Mouse (Mus musculus): ENCODE results near the gene Srebf1. TPM values are rescaled to one million over a fixed set of nuclear protein-coding genes. Genes with fewer than 3 reads are reported as not detected.

Gene Srebf1
- polyA plus RNA-seq, 1 experiment from 2014 or later = 88.1 TPM

DNA sequence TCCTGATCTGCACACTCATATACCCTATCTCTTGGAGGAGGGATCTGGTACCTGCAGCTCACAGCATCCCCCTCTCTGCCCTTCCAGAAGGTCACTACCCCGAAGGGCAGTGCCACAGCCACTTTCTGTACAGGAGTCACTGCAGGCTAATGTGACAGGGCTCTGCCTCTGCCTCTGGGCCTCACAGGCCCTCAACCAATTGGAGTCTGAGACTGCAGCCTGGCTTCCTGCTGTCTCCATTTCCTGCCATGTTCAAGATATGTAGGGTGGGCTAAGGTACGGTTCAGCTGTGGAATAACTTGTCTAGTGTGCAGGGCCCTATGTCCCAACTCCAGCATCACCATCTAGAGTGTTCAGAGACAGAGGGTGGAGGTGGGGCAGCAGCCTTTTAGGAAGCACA lies 35.3 kb upstream of the Srebf1 start:
- Histone ChIP-seq H3K4me1 (replicated peaks; ENCODE audit: control insufficient read depth, insufficient read depth, low read length) (no peaks in the 10 kb centered on the region), H3K27me3 (replicated peaks; ENCODE audit: control insufficient read depth, insufficient read depth, low read length) (no peaks in the 10 kb centered on the region), H3K4me3 (ENCODE audit: low read depth, low read length) (no peak overlapping the region), H3K9ac (ENCODE audit: low read depth, low read length) (no peak overlapping the region), H3K4me2 (replicated peaks; ENCODE audit: low read depth) (no peak overlapping the region), H3K27ac (ENCODE audit: low read depth, low read length) (no peak overlapping the region; the same call in 1 of the 2 replicates), H3K36me3 (ENCODE audit: control insufficient read depth, insufficient read depth) (peaks cover 61% of the 10 kb centered on the region), H3K9me3 (ENCODE audit: control insufficient read depth) (no peaks in the 10 kb centered on the region)
- 74% methylated on average over 2 of the region's 2 CpGs for WGBS
- ATAC-seq = no peak
- no peak for TF ChIP-seq CTCF (IDR thresholded peaks at IDR 0.05; ENCODE audit: low read depth)

DNA sequence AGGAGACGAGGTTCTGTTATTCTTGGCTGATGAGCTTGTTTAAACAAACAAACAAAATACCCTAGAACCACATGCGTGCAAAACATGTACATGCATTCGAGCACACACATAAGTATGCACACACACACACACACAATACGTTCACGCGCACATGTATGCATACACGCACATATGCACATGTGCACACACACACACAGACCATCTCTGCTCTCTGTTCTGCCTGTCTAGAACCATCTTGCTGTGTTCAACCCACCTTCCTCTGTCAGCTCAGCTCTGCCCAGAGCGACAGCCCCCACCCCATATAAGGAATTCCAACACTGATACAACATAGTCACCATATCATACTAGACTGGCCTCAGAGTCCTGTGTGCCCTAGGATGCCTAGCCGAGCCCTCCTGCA lies 34.3 kb upstream of the Srebf1 start:
- Histone ChIP-seq H3K27ac (ENCODE audit: low read depth, low read length) (no peak overlapping the region), H3K36me3 (ENCODE audit: control insufficient read depth, insufficient read depth) (peaks cover 63% of the 10 kb centered on the region)

DNA sequence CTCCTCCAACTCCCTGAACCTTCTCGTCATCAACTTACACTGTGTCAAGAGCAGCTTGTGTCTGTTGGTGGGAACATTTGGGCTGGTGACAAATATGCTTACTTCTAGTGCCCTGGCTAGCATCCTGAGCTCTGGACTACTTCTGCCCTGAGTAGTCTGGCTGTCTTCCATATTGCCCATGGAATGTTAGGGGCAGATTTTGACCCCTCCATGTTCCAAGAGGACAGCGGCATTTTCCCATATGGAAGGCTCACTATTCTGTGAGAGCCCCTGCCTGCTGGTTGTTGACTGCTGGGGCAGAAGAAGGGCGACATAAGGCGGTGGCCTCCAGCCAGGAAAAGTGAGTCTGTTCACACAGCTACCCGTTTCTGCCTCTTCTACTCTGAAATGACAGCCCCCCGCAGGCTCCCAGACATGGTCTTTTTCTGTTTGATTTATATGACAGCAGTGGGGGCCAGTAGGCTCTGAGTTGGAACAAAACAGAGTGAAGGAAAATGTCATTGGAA lies 33.8 kb upstream of the Srebf1 start:
- H3K27me3 ChIP-seq (replicated peaks; ENCODE audit: control insufficient read depth, insufficient read depth, low read length) = no peaks in the 10 kb centered on the region
- WGBS = 70% methylated on average over 6 of the region's 6 CpGs
- no peaks in the 10 kb centered on the region for H3K9me3 ChIP-seq (ENCODE audit: control insufficient read depth)
- H3K9ac ChIP-seq (ENCODE audit: low read depth, low read length) = no peak overlapping the region
- no peak overlapping the region for H3K4me3 ChIP-seq (ENCODE audit: low read depth, low read length)
- no peak for ATAC-seq
- no peak for TF ChIP-seq CTCF (IDR thresholded peaks at IDR 0.05; ENCODE audit: low read depth)
- H3K4me1 ChIP-seq (replicated peaks; ENCODE audit: control insufficient read depth, insufficient read depth, low read length) = no peaks in the 10 kb centered on the region
- H3K36me3 ChIP-seq (ENCODE audit: control insufficient read depth, insufficient read depth) = peaks cover 62% of the 10 kb centered on the region
- no peak overlapping the region for H3K4me2 ChIP-seq (replicated peaks; ENCODE audit: low read depth)
- H3K27ac ChIP-seq (ENCODE audit: low read depth, low read length) = no peak overlapping the region

More for the DNA sequence above, 34.3 kb upstream of the Srebf1 start:
- Histone ChIP-seq H3K4me1 (replicated peaks; ENCODE audit: control insufficient read depth, insufficient read depth, low read length) (no peaks in the 10 kb centered on the region), H3K9me3 (ENCODE audit: control insufficient read depth) (no peaks in the 10 kb centered on the region), H3K4me3 (ENCODE audit: low read depth, low read length) (no peak overlapping the region), H3K27me3 (replicated peaks; ENCODE audit: control insufficient read depth, insufficient read depth, low read length) (no peaks in the 10 kb centered on the region), H3K9ac (ENCODE audit: low read depth, low read length) (no peak overlapping the region), H3K4me2 (replicated peaks; ENCODE audit: low read depth) (no peak overlapping the region)
- 84% methylated on average over 9 of the region's 9 CpGs for WGBS
- no peak for TF ChIP-seq CTCF (IDR thresholded peaks at IDR 0.05; ENCODE audit: low read depth)
- ATAC-seq = no peak

DNA sequence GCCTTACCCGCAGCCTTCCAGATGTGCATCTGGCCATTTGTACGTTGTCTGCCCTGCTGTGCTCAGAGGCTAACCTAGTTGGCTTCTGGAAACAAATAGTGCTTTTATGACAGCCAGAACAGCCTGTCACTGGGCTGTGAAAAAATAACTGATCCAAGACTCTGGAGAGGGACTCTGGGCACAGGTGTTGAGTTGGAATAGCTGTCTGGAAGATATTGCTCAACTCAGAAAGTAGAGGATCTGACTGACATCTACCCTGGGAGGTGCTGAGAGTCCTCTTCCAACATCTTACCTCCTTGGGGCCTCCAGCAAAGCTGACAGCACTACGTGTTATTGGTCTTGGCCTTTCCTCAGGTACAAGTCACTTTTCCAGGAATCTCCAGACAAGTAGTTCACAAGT lies 33.3 kb upstream of the Srebf1 start:
- H3K9me3 ChIP-seq (ENCODE audit: control insufficient read depth) = no peaks in the 10 kb centered on the region
- no peak overlapping the region for H3K9ac ChIP-seq (ENCODE audit: low read depth, low read length)
- 82% methylated on average over 3 of the region's 3 CpGs for WGBS
- H3K4me3 ChIP-seq (ENCODE audit: low read depth, low read length) = no peak overlapping the region
- H3K36me3 ChIP-seq (ENCODE audit: control insufficient read depth, insufficient read depth) = peaks cover 61% of the 10 kb centered on the region
- no peak overlapping the region for H3K4me2 ChIP-seq (replicated peaks; ENCODE audit: low read depth)
- H3K27ac ChIP-seq (ENCODE audit: low read depth, low read length) = no peak overlapping the region
- H3K27me3 ChIP-seq (replicated peaks; ENCODE audit: control insufficient read depth, insufficient read depth, low read length) = no peaks in the 10 kb centered on the region
- TF ChIP-seq CTCF (IDR thresholded peaks at IDR 0.05; ENCODE audit: low read depth) = no peak
- H3K4me1 ChIP-seq (replicated peaks; ENCODE audit: control insufficient read depth, insufficient read depth, low read length) = no peaks in the 10 kb centered on the region
- ATAC-seq = no peak

DNA sequence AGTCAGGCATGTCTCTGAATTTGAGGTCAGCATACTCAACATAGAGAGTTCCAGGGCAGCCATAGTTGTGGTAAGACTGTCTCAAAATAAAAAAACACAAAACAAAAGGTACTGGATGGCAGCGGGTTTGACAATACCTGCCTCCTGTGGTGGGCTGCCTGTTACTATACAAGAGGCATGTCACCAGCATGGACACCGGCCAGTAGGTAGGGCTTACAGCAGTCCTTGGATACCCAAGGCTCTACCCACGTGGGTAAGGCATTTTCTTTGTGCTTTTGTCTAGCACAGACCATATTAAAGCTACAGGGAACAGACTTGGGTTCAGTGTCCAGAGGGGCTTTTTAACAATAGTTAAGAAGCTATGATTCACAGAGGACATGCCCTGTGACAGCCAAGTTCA lies 32.8 kb upstream of the Srebf1 start:
- H3K27me3 ChIP-seq (replicated peaks; ENCODE audit: control insufficient read depth, insufficient read depth, low read length) = no peaks in the 10 kb centered on the region
- no peak overlapping the region for H3K9ac ChIP-seq (ENCODE audit: low read depth, low read length)
- H3K9me3 ChIP-seq (ENCODE audit: control insufficient read depth) = no peaks in the 10 kb centered on the region
- no peaks in the 10 kb centered on the region for H3K4me1 ChIP-seq (replicated peaks; ENCODE audit: control insufficient read depth, insufficient read depth, low read length)
- ATAC-seq = no peak
- no peak overlapping the region for H3K4me3 ChIP-seq (ENCODE audit: low read depth, low read length)
- no peak for TF ChIP-seq CTCF (IDR thresholded peaks at IDR 0.05; ENCODE audit: low read depth)
- no peak overlapping the region for H3K4me2 ChIP-seq (replicated peaks; ENCODE audit: low read depth)
- H3K36me3 ChIP-seq (ENCODE audit: control insufficient read depth, insufficient read depth) = peaks cover 65% of the 10 kb centered on the region
- 87% methylated on average over 3 of the region's 3 CpGs for WGBS
- H3K27ac ChIP-seq (ENCODE audit: low read depth, low read length) = no peak overlapping the region

DNA sequence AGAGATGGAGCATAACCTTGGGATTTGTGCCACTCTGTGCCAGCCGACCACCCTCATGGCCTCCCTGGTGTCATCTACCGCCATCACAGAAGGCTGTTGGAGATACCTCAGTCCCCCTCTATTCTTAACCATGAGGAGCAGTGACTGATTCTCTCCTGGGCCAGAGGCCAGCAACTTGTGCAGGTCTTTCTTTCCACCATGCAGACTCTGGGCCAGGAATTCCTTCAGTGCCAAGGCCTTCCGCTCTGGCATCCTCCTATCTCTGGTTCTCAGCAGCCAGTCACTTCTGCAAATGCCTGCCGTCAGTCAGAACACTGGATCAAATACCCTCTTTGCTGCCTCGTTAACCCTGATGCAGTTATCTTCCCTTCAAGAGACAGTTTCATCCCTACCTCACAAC lies 31.9 kb upstream of the Srebf1 start:
- Histone ChIP-seq H3K4me2 (replicated peaks; ENCODE audit: low read depth) (no peak overlapping the region), H3K27ac (ENCODE audit: low read depth, low read length) (no peak overlapping the region), H3K4me3 (ENCODE audit: low read depth, low read length) (no peak overlapping the region), H3K4me1 (replicated peaks; ENCODE audit: control insufficient read depth, insufficient read depth, low read length) (no peaks in the 10 kb centered on the region), H3K27me3 (replicated peaks; ENCODE audit: control insufficient read depth, insufficient read depth, low read length) (no peaks in the 10 kb centered on the region), H3K36me3 (ENCODE audit: control insufficient read depth, insufficient read depth) (peaks cover 65% of the 10 kb centered on the region), H3K9ac (ENCODE audit: low read depth, low read length) (no peak overlapping the region), H3K9me3 (ENCODE audit: control insufficient read depth) (no peaks in the 10 kb centered on the region)
- TF ChIP-seq CTCF (IDR thresholded peaks at IDR 0.05; ENCODE audit: low read depth) = no peak
- whole genome bisulfite sequencing = 95% methylated on average over 5 of the region's 5 CpGs
- ATAC-seq = no peak

DNA sequence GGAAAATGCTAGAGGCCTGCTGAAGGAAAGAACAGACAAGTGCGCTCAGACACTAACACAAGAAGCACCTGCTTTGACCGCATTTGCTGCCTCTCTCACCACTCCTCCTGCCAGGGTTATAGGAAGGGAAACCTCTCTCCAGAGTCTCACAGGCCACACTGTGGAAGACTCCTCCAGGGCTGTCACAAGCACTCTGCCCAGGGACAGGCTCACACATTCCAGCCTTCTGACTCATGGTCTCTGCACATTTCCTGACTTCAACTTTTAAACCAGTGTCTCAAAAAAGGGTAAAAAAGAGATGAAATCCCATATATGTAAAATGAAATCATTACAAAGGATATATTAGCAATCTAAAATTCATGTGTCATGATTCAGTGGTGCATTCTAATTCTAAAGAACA lies 31.2 kb upstream of the Srebf1 start:
- Histone ChIP-seq H3K4me3 (ENCODE audit: low read depth, low read length) (no peak overlapping the region), H3K27ac (ENCODE audit: low read depth, low read length) (no peak overlapping the region), H3K4me2 (replicated peaks; ENCODE audit: low read depth) (no peak overlapping the region), H3K36me3 (ENCODE audit: control insufficient read depth, insufficient read depth) (peaks cover 59% of the 10 kb centered on the region), H3K4me1 (replicated peaks; ENCODE audit: control insufficient read depth, insufficient read depth, low read length) (no peaks in the 10 kb centered on the region), H3K9ac (ENCODE audit: low read depth, low read length) (no peak overlapping the region), H3K27me3 (replicated peaks; ENCODE audit: control insufficient read depth, insufficient read depth, low read length) (no peaks in the 10 kb centered on the region), H3K9me3 (ENCODE audit: control insufficient read depth) (no peaks in the 10 kb centered on the region)
- TF ChIP-seq CTCF (IDR thresholded peaks at IDR 0.05; ENCODE audit: low read depth) = no peak
- WGBS = 94% methylated on average over 2 of the region's 2 CpGs
- no peak for ATAC-seq
